Comparison of ENCODE assay signal across 11 mouse cellular contexts in genomic region chr9:61445711-61446222, GRCm38 (mm10).
A peak's percentile ranks its signal among the peaks of the same experiment; 100 is the strongest.
DNase-seq lines count a peak whose midpoint lies in the region; ATAC-seq and TF ChIP-seq lines count a peak whose summit lies in the region.
"Had no signal": no experiment of that assay in that cellular context is flagged by ENCODE, and none has a peak within 500 bp of the region (broad histone marks: within the 10 kb centered on the region; RNA-seq: fewer than 3 reads in every experiment).

No protein-coding gene starts in this region.

- ATAC-seq in kidney, postnatal 0 days (replicated peaks; ENCODE audit: low FRiP score, low read depth) = no peak; the same call in 1 of the 2 replicates
- no peak for ATAC-seq in kidney, embryonic 14.5 days (ENCODE audit: low FRiP score, low TSS enrichment)
- peak; percentile 59; the same call in 1 of the 2 replicates for ATAC-seq in embryonic facial prominence, embryonic 15.5 days (ENCODE audit: insufficient number of reproducible peaks, low FRiP score, low TSS enrichment, low read depth)
- no peak for ATAC-seq in limb, embryonic 14.5 days (ENCODE audit: low FRiP score, low read depth)
- ATAC-seq: Patski had no signal

- no peaks in the 10 kb centered on the region for H3K36me3 ChIP-seq in kidney, postnatal 0 days (ENCODE audit: insufficient read depth, low read length)
- H3K36me3 ChIP-seq in kidney, embryonic 14.5 days (ENCODE audit: control insufficient read depth, insufficient read depth, low read length) = no peaks in the 10 kb centered on the region
- H3K36me3 ChIP-seq in embryonic facial prominence, embryonic 15.5 days = no peaks in the 10 kb centered on the region
- no peaks in the 10 kb centered on the region for H3K36me3 ChIP-seq in limb, embryonic 14.5 days (ENCODE audit: control insufficient read depth, insufficient read depth, low read length)

- peak; percentile 52 for DNase-seq in kidney, postnatal 0 days (ENCODE audit: low spot score)
- DNase-seq in ZHBTc4 (ENCODE audit: low read depth, low spot score) = peak; percentile 83
- DNase-seq in limb, embryonic 14.5 days (ENCODE audit: low spot score) = peak; percentile 37
- DNase-seq in kidney, postnatal 10 days = no peak
- DNase-seq in spleen, postnatal 10 days (ENCODE audit: low spot score in 2 of 2) = no peak
- DNase-seq in lung, postnatal 14 days = no peak
- DNase-seq: right cerebral cortex, postnatal 25 days; thymus, postnatal 25 days had no signal

- no peak overlapping the region for H3K4me3 ChIP-seq in kidney, postnatal 0 days (replicated peaks; ENCODE audit: low read depth, low read length)
- no peak overlapping the region for H3K4me3 ChIP-seq in kidney, embryonic 14.5 days (ENCODE audit: low read length)
- H3K4me3 ChIP-seq in embryonic facial prominence, embryonic 15.5 days (replicated peaks) = no peak overlapping the region
- H3K4me3 ChIP-seq in limb, embryonic 14.5 days (replicated peaks; ENCODE audit: low read length) = no peak overlapping the region

- H3K27ac ChIP-seq in kidney, postnatal 0 days = no peak overlapping the region
- no peak overlapping the region for H3K27ac ChIP-seq in kidney, embryonic 14.5 days (ENCODE audit: low read depth, low read length)
- H3K27ac ChIP-seq in embryonic facial prominence, embryonic 15.5 days (replicated peaks) = no peak overlapping the region
- H3K27ac ChIP-seq in limb, embryonic 14.5 days (replicated peaks; ENCODE audit: low read depth, low read length) = no peak overlapping the region

- H3K9ac ChIP-seq in kidney, postnatal 0 days (ENCODE audit: low read depth, low read length) = no peak overlapping the region
- H3K9ac ChIP-seq in kidney, embryonic 14.5 days (ENCODE audit: low read depth, low read length) = no peak overlapping the region
- no peak overlapping the region for H3K9ac ChIP-seq in embryonic facial prominence, embryonic 15.5 days
- no peak overlapping the region for H3K9ac ChIP-seq in limb, embryonic 14.5 days (ENCODE audit: low read depth, low read length, severe bottlenecking)

- no peak overlapping the region for H3K4me2 ChIP-seq in kidney, postnatal 0 days (ENCODE audit: low read length)
- no peak overlapping the region for H3K4me2 ChIP-seq in kidney, embryonic 14.5 days (replicated peaks; ENCODE audit: low read depth, low read length)
- no peak overlapping the region for H3K4me2 ChIP-seq in embryonic facial prominence, embryonic 15.5 days (replicated peaks)
- H3K4me2 ChIP-seq in limb, embryonic 14.5 days (replicated peaks; ENCODE audit: low read depth, low read length, severe bottlenecking) = no peak overlapping the region

- 36% methylated on average over 5 of the region's 5 CpGs for WGBS in kidney, postnatal 0 days
- WGBS in kidney, embryonic 14.5 days = 17% methylated on average over 5 of the region's 5 CpGs
- 16% methylated on average over 5 of the region's 5 CpGs for WGBS in embryonic facial prominence, embryonic 15.5 days
- WGBS in limb, embryonic 14.5 days = 9% methylated on average over 5 of the region's 5 CpGs

- no peaks in the 10 kb centered on the region for H3K9me3 ChIP-seq in kidney, postnatal 0 days (replicated peaks; ENCODE audit: low read length)
- H3K9me3 ChIP-seq in kidney, embryonic 14.5 days (ENCODE audit: control insufficient read depth, low read length) = no peaks in the 10 kb centered on the region
- H3K9me3 ChIP-seq in embryonic facial prominence, embryonic 15.5 days (replicated peaks) = no peaks in the 10 kb centered on the region
- no peaks in the 10 kb centered on the region for H3K9me3 ChIP-seq in limb, embryonic 14.5 days (ENCODE audit: control insufficient read depth, low read length)

- no peaks in the 10 kb centered on the region for H3K27me3 ChIP-seq in kidney, postnatal 0 days (ENCODE audit: insufficient read depth, low read length)
- H3K27me3 ChIP-seq in kidney, embryonic 14.5 days (ENCODE audit: control insufficient read depth, insufficient read depth, low read length) = no peaks in the 10 kb centered on the region
- H3K27me3 ChIP-seq in embryonic facial prominence, embryonic 15.5 days = peaks cover 3% of the 10 kb centered on the region; the same call in 1 of the 2 replicates
- no peaks in the 10 kb centered on the region for H3K27me3 ChIP-seq in limb, embryonic 14.5 days (ENCODE audit: control insufficient read depth, insufficient read depth, low read length)
- H3K27me3 ChIP-seq: Patski had no signal

- TF ChIP-seq POLR2A in limb, embryonic 14.5 days (IDR thresholded peaks at IDR 0.05; ENCODE audit: borderline replicate concordance, extremely low read depth, insufficient read depth, insufficient read length) = no peak

- TF ChIP-seq CTCF in kidney, postnatal 0 days (IDR thresholded peaks at IDR 0.05; ENCODE audit: low read depth) = no peak

- H3K4me1 ChIP-seq in kidney, postnatal 0 days (replicated peaks; ENCODE audit: insufficient read depth, low read length) = peaks cover 4% of the 10 kb centered on the region; the same call in 1 of the 2 replicates
- H3K4me1 ChIP-seq in kidney, embryonic 14.5 days (ENCODE audit: control insufficient read depth, insufficient read depth, low read length) = peaks cover 30% of the 10 kb centered on the region
- peaks cover 31% of the 10 kb centered on the region for H3K4me1 ChIP-seq in embryonic facial prominence, embryonic 15.5 days
- peaks cover 22% of the 10 kb centered on the region for H3K4me1 ChIP-seq in limb, embryonic 14.5 days (ENCODE audit: control insufficient read depth, insufficient read depth, low read length)

Comparison
In these comparisons a context has a peak if more than half of its experiments do, and no peak if none do; other contexts are left out.
1. DNase-seq: peak in kidney, postnatal 0 days (single experiment), ZHBTc4 (single experiment) and limb, embryonic 14.5 days (single experiment); none in kidney, postnatal 10 days (single experiment), spleen, postnatal 10 days (0 of 2) and lung, postnatal 14 days (single experiment).